Mouse (Mus musculus) heart, adult 2 months (tissue): ENCODE measurements around the gene Hamp. TPM values are rescaled to one million over a fixed set of nuclear protein-coding genes. Genes with fewer than 3 reads are reported as not detected.

Experiments used
- DNase-seq, 2 experiments: peaks; one replicate each; pipeline ENCODE4 v3.0.0; 2021
- H3K27ac ChIP-seq: fragments of 200-600 bp; 2 replicates; pipeline ENCODE4 v1.8.1; 2022
- H3K27me3 ChIP-seq: fragments of 200-500 bp; 2 replicates; pipeline ENCODE4 v1.6.1; 2012; ENCODE audit warnings: mild to moderate bottlenecking, low read length, inconsistent platforms, mixed read lengths; ENCODE audit not compliant: control insufficient read depth, insufficient read depth
- H3K36me3 ChIP-seq: fragments of 200-500 bp; 2 replicates; pipeline ENCODE4 v1.6.1; 2012; ENCODE audit warnings: low read length, inconsistent platforms; ENCODE audit not compliant: control insufficient read depth, insufficient read depth
- H3K4me1 ChIP-seq: fragments of 200-500 bp; 2 replicates; pipeline ENCODE4 v1.6.1; 2011; ENCODE audit warnings: low read length; ENCODE audit not compliant: control insufficient read depth, insufficient read depth
- H3K4me3 ChIP-seq: fragments of 200-600 bp; 2 replicates; pipeline ENCODE4 v1.8.1; 2022
- H3K79me2 ChIP-seq: fragments of 200-500 bp; replicated peaks from 2 replicates; pipeline ENCODE4 v1.6.1; 2012; ENCODE audit warnings: mild to moderate bottlenecking, inconsistent platforms, low read length, moderate library complexity, mixed read lengths; ENCODE audit not compliant: control insufficient read depth, insufficient read depth
- H3K9ac ChIP-seq: fragments of 200-500 bp; 2 replicates; pipeline ENCODE4 v1.6.1; 2012; ENCODE audit warnings: low read depth, mild to moderate bottlenecking, control low read depth, inconsistent platforms, low read length, mixed read lengths
- CTCF ChIP-seq: fragments of 200-600 bp; IDR thresholded peaks from 2 replicates; pipeline ENCODE4 v1.8.1; 2022; ENCODE audit warnings: antibody characterized with exemption, mild to moderate bottlenecking, moderate library complexity
- EP300 ChIP-seq: fragments of 200-500 bp; IDR thresholded peaks from 2 replicates; pipeline ENCODE4 v1.6.1; 2011; ENCODE audit warnings: low read depth, low read length, control low read depth; ENCODE audit not compliant: insufficient read depth
- POLR2A ChIP-seq: fragments of 200-500 bp; IDR thresholded peaks from 2 replicates; pipeline ENCODE4 v1.6.1; 2011; ENCODE audit warnings: mild to moderate bottlenecking, low read depth, low read length, control low read depth; ENCODE audit not compliant: insufficient read depth
- WGBS: fragments of 180-500 bp; shearing (Covaris S2); methylation state at CpG from one replicate; pipeline ENCODE4 v1.1.7; 2018; 5-methylcytosine and 5-hydroxymethylcytosine counted together
- intact Hi-C: fragments of 180-260 bp; cut with DNase I; formaldehyde crosslinking; loops from one replicate; pipeline ENCODE4 v1.15.1; 2025
- polyA plus RNA-seq: library from polyadenylated mRNA; depleted of rRNA; stranded (reverse); fragments of >200 nt; gene quantifications from 2 replicates; pipeline ENCODE4 v1.2.3, GENCODE M21; 2012
- total RNA-seq, 2 experiments: library from RNA; stranded (reverse); gene quantifications; 2 replicates each; pipeline ENCODE4 v1.2.3; 2021

The Hamp gene
- total and polyA plus RNA-seq, 3 experiments, result 11.8 to 141 (median 14.2) TPM

DNA sequence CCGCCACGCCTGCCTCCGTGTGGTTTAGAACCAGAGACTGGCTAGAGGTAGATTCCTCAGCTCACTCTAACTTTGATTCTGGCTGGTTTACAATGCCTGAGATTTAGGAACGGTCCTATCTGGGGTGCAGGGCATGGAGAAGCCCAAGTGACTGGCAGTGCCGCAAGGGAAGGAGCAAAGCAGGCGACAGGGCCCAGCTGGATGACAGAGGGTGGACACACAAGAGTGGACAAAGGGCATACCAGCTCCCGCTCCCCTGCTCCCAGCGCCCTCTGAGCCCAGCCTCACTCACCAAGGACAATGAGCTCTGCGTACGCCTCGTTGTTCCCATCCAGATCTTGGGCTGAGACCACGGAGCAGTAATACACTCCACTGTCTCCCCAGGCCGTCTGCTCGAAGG lies 21.8 kb upstream of the Hamp start:
- no peak for DNase-seq
- no peak overlapping the region for H3K9ac ChIP-seq
- H3K4me3 ChIP-seq, result no peak overlapping the region
- intact Hi-C loops, result no loop called here
- H3K27me3 ChIP-seq, result no peaks in the 10 kb centered on the region
- TF ChIP-seq CTCF (no peak), EP300 (no peak)
- H3K79me2 ChIP-seq, result no peaks in the 10 kb centered on the region
- H3K4me1 ChIP-seq, result no peaks in the 10 kb centered on the region; the same call in 1 of the 2 replicates
- WGBS, result 86% methylated on average over 14 of the region's 14 CpGs
- no peaks in the 10 kb centered on the region for H3K36me3 ChIP-seq
- H3K27ac ChIP-seq, result no peak overlapping the region

GRCm38 (mm10) chr7:30964366-30964765 lies 20.5 kb upstream of the Hamp start:
- no peak for TF ChIP-seq CTCF
- no peak for TF ChIP-seq POLR2A
- TF ChIP-seq EP300, result no peak
- intact Hi-C loops, result no loop called here
- H3K4me1 ChIP-seq, result no peaks in the 10 kb centered on the region; the same call in 1 of the 2 replicates
- WGBS, result 87% methylated on average over 7 of the region's 7 CpGs
- DNase-seq, result no peak
- H3K79me2 ChIP-seq, result no peaks in the 10 kb centered on the region
- no peak overlapping the region for H3K9ac ChIP-seq
- no peaks in the 10 kb centered on the region for H3K36me3 ChIP-seq
- H3K27ac ChIP-seq, result no peak overlapping the region
- no peak overlapping the region for H3K4me3 ChIP-seq
- H3K27me3 ChIP-seq, result no peaks in the 10 kb centered on the region

GRCm38 (mm10) chr7:30962862-30963261 lies 19.0 kb upstream of the Hamp start:
- Histone ChIP-seq H3K79me2 (no peaks in the 10 kb centered on the region), H3K27ac (no peak overlapping the region), H3K27me3 (no peaks in the 10 kb centered on the region), H3K36me3 (no peaks in the 10 kb centered on the region), H3K9ac (no peak overlapping the region), H3K4me1 (peaks cover 4% of the 10 kb centered on the region), H3K4me3 (no peak overlapping the region)
- no peak for DNase-seq
- intact Hi-C loops, result no loop called here
- TF ChIP-seq POLR2A (no peak; the same call in 1 of the 2 replicates), CTCF (no peak), EP300 (no peak)
- WGBS, result 87% methylated on average over 5 of the region's 5 CpGs

GRCm38 (mm10) chr7:30959786-30960349 lies 16.0 kb upstream of the Hamp start:
- no peak overlapping the region for H3K4me3 ChIP-seq
- DNase-seq, result no peak
- no peaks in the 10 kb centered on the region for H3K79me2 ChIP-seq
- H3K36me3 ChIP-seq, result no peaks in the 10 kb centered on the region
- peaks cover 4% of the 10 kb centered on the region for H3K4me1 ChIP-seq
- no peak overlapping the region for H3K9ac ChIP-seq
- intact Hi-C loops, result loop anchor here (5.0 to 10.0 kb wide), 4 partner anchors 82 to 365 kb away; partner anchors contain the start of genes Fxyd5 and Zbtb32
- no peaks in the 10 kb centered on the region for H3K27me3 ChIP-seq
- 82% methylated on average over 6 of the region's 6 CpGs for WGBS
- H3K27ac ChIP-seq, result no peak overlapping the region
- TF ChIP-seq CTCF, result no peak
- TF ChIP-seq POLR2A, result 0 out of 2 replicates have a peak, but pooled peaks have one; percentile 26

DNA sequence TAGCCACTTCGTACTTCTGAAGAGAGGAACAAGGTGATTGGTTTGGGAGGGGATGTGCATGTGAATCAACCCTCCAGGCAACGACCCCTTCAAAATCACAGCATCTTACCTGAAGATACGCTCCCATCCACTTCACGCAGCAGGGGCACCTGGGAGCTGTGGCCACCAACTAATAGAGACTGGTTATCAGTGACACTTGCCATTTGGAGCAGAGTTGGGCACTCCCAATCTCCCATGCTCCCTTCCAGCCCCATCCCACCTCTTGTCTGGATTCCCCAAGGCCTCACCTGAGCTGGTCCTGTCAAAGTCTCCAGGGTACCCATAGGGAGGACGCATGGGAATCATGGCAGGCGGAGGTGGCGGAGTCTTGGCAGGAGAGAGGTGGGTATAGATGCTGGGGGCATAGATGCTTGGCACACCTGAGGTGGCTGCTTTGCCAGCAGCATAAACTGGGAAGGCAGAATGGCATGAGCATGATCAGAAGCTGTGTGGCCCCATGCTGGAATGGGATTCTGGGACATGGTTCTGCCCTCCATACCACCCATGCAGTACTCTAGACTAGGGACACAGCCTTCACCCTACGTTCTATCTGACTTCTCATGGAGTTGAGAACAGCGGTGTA lies 15.1 kb upstream of the Hamp start:
- Histone ChIP-seq H3K27ac (no peak overlapping the region), H3K27me3 (no peaks in the 10 kb centered on the region), H3K79me2 (no peaks in the 10 kb centered on the region), H3K4me3 (no peak overlapping the region), H3K36me3 (no peaks in the 10 kb centered on the region), H3K4me1 (peaks cover 4% of the 10 kb centered on the region), H3K9ac (no peak overlapping the region)
- 95% methylated on average over 9 of the region's 9 CpGs for WGBS
- DNase-seq, result no peak
- TF ChIP-seq EP300 (no peak), CTCF (no peak), POLR2A (no peak)
- intact Hi-C loops, result loop anchor here (5.0 to 10.0 kb wide), 4 partner anchors 82 to 364 kb away; partner anchors contain the start of genes Fxyd5 and Zbtb32

- peaks cover 4% of the 10 kb centered on the region for H3K4me1 ChIP-seq
- H3K4me3 ChIP-seq, result peak overlapping the region; percentile 70
- H3K9ac ChIP-seq, result peak overlapping the region; percentile 56
- H3K27me3 ChIP-seq, result no peaks in the 10 kb centered on the region
- DNase-seq, result peak in 1 of 2 experiments; percentile 32
- H3K36me3 ChIP-seq, result no peaks in the 10 kb centered on the region
- intact Hi-C loops, result loop anchor here (5.0 to 10.0 kb wide), 4 partner anchors 81 to 363 kb away; partner anchors contain the start of genes Fxyd5 and Zbtb32
- H3K79me2 ChIP-seq, result no peaks in the 10 kb centered on the region
- peak overlapping the region; percentile 100 for H3K27ac ChIP-seq
- 74% methylated on average over 28 of the region's 28 CpGs for WGBS
- TF ChIP-seq EP300 (no peak), CTCF (no peak)
Observed at GRCm38 (mm10) chr7:30958109-30958865, 14.5 kb upstream of the Hamp start.
